Mouse (Mus musculus) forelimb bud, embryonic 11.5 days (tissue): ENCODE data around the gene Olfr1223.
"Not testable (repeated sequence)": the region's sequence is repeated elsewhere in the genome, so short reads cannot be mapped to it uniquely, and the experiment has no call there.

ENCODE experiments used
- DNase-seq: peaks from one replicate; pipeline ENCODE4 v3.0.0-alpha.2; 2012; ENCODE audit warnings: low read depth, low spot score

The Olfr1223 gene

DNA sequence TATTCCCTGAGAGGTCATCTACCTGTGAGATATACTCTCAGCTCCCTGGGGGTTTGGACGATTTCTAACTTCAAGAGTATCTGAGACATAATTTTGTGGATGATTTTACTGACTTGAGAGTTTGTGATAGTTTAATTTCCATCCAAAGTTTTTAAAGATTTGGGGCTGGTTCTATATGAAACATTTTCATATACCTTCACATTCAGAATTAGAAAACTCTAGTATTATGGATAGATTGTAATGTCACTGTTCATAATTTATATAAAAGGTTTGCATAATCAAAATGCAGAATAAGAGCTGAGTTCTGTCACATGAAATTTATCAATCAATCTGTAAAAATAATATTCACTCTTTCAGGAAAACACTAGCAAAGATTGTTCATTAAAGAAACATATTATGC lies at the start of gene Olfr1223:
Gene Olfr1223, minus strand, starts transcription at position 101 of the 400 bp plus-strand sequence.
- no peak for DNase-seq

DNA sequence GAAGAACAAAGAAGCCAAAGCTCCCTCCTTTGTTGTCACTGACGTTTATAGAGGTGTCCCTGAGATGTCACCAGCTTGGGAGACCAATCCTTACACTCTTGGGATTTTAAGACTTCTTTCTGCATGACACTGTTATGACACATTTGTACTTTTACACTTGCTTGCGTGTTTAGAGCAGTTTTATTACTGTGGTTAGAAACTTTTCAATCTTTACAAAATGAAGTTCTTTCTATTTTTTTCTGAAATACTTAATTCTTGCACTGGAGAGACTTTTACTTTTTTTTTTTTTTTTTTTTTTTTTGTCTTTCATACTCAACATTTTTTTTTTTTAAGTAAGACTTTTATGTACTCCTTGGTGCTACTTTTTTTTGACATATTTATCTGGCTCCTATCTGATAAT lies 48.6 kb upstream of the Olfr1223 start, which contains the start of gene Olfr1226:
Gene Olfr1226, minus strand, starts transcription at position 101 of the 400 bp plus-strand sequence.
- DNase-seq: no peak

DNA sequence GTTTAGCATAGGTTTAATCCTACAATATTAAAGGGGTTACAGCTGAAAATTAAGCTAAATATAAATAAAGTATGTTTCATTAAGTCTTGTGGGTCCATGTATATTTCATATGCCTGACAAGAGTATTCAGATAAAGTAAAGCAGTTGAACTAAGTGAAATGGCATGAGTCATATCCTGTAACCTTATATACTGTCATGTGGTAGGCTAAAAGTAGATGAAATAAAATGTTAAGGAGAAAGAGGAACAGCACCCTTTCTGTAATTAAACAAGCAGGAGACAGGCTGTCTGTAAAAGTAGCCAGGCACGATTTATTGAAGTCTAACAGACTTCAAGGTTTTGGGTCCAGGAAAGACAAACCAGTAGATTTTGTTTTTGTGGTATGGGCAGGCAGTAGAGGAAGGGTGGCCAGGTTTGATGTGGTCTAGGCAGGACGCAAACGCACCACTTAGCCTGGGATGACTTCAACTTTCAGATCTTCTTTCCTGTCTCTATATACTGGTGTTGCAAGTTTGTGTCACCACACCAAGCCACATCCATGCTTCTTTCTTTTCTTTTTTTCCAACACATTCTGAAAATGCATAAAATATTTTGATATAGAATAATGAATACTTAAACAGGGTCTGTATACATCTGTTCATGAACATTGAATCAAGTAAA lies 45.1 kb upstream of the Olfr1223 start:
- DNase-seq: no peak

DNA sequence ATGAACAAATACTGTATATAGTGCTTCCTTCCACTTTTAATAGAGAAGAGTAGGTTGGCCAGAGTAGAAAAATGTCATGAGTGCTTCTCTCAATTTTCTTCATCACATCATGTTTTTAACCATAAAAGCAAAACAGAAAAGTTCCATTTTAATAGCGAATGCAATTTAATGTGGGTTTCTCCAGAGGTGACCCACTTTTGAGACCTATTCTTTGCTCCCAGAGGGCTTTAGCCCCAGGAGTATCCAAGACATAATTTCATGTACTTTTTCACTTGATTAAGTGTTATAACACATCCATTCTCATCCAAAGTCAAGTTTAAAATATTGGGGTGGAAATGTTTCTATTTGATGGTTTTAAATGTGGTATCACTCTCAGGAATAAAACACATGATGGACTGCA lies 23.2 kb upstream of the Olfr1223 start, which contains the start of gene Olfr1225:
Gene Olfr1225, minus strand, starts transcription at position 101 of the 400 bp plus-strand sequence.
- no peak for DNase-seq

DNA sequence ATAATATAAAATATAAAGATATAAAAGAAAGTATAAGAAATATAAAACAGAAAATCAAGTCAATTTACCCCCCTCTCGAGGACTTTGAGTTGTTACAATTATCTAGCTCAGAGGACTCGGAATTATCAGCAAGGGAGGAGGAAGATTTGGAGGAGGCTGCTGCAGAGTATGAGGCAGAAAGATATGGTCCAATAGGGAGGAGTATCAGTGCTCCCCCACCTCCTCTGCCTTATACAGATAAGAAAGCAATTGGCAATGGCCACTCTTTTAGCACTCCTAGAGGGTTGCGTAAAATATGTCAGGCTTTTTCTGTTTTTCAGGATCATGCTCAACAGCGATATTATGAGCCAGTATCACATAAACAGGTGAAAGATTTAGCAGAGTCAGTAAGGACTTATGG lies 13.4 kb upstream of the Olfr1223 start:
- DNase-seq: not testable (repeated sequence)

DNA sequence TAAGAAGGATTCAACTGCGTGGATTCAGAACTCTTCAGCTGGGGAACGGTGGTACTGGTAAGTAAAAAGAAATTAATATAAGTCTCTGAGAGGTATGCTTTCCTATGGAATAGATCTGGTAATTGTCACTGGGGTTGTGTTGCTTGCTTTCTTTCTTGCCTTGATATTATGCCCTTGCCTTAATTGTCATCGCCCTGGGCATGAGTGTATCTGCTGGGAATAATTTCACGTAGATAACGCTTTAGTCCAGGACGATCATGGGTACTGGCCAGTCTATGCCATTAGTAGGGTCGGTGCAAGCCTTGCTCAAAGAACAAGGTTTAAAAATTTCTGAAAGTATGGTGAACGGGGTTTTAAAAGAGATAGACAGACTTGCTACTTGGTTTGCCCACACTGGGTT lies 12.6 kb upstream of the Olfr1223 start, which contains the start of gene Olfr1224-ps1:
Gene Olfr1224-ps1, minus strand, starts transcription at position 101 of the 400 bp plus-strand sequence.
- DNase-seq: not testable (repeated sequence)

DNA sequence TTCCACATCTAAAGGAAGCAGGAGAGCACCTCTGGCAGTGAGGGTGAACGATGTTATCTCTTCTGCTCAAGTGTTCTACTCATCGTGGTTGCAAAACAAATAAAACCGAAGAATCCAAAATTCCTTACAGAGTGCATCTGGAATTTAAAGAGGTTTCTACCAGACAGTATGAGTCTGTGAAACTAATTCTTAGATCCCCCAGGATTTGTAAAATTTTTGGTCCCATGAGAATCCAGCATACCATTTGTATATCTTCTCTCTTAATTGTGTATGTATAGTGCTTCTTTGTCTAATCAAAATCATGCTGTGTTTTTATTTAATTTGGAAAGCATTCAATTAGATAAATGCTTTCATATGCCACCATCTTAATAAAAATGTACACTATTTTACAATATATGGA lies 18.4 kb downstream of the Olfr1223 start, which contains the start of gene Olfr1222:
Gene Olfr1222, minus strand, starts transcription at position 101 of the 400 bp plus-strand sequence.
- no peak for DNase-seq

DNA sequence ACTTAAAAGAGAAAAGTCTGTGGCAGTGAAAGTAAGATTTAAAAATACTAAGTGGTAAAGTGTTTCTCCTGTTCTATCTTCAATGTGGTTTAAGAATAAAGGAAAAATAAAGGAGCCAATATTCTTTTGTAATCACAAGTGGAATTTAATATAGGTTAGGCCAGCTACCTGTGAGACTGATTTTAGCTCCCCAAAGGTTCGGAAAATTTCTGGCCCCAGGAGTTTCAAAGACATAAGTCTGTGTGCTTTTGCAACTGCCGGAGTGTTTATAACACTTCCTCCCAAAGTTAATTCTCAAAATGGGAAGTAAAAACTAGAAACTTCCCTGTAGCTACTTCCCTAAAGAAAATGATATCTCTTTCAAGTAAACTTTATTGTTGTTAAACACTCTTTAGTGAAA lies 34.2 kb downstream of the Olfr1223 start, which contains the start of gene Olfr1221:
Gene Olfr1221, minus strand, starts transcription at position 101 of the 400 bp plus-strand sequence.
- no peak for DNase-seq

DNA sequence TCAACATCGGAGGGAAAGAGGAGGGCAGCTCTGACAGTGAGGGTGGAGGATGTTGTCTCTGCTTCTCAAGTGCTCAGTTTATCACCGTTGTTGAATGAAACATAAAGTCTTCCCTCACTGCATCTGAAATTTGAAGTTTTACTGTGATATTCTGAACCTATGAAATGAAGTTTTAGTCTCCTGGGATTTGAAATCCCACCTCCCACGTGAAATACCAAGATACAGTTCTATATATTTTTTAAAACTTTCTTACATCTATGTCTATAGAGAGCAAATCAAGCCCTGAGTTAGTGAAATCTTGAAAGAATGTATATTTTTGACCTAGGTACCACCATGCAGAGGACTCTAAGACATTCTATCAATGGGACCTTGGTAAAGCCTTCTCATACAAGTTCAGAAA lies 44.6 kb downstream of the Olfr1223 start, which contains the start of gene Olfr1220:
Gene Olfr1220, minus strand, starts transcription at position 101 of the 400 bp plus-strand sequence.
- DNase-seq: no peak

DNA sequence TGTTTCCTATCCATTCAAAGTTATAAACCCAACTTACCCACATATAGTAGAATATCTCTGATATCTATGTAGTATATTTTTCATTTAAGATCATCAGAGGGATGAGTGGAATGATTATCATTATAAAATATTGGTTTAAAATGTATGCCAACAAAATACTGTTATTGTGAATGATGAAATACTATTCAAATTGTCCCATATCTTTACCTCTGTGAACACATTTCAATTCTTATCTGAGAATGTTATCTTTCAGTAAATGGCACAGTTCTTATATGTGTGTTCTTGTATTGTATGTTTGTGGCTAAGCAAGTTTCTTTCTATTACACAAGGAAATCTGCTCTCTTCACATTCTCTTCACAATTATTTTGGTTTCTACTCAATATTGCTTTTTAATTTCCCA lies 45.7 kb downstream of the Olfr1223 start:
- DNase-seq: no peak

DNA sequence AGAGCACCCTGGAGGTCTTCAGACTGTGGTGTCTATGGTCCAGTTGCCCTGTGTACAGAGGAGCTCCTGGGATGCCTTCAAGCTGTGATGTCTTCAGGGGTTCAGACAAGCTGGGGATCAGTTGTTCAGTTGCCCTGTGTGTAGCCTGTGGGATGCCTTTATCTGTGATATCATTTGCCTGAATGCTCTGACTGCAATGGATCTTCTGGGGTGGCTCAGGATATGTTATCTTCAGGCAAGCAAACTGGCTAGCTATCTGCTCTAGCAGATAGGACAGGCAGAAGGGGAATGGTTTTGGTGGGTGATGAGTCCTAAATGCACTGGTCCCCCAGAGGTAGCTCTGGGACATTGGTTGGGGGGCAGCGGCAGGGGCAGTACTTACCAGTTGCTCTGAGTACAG lies 57.5 kb downstream of the Olfr1223 start:
- DNase-seq: no peak
